Mouse (Mus musculus): ENCODE measurements around the gene Ankrd31. TPM values are rescaled to one million over a fixed set of nuclear protein-coding genes. Genes with fewer than 3 reads are reported as not detected.
"Not testable (repeated sequence)": the region's sequence is repeated elsewhere in the genome, so short reads cannot be mapped to it uniquely, and the experiment has no call there.

Gene Ankrd31
- not detected in 2 replicates for total RNA-seq (2015; ENCODE audit: low replicate concordance)
- total RNA-seq (2017; ENCODE audit: low replicate concordance), result 0.51 TPM in 1 of 2 replicates, not detected in the other

GRCm38 (mm10) chr13:96748109-96748845 lies at the start of gene Ankrd31:
TSS of gene Ankrd31 (plus strand) at chr13:96748272.
- no peak for ATAC-seq (replicated peaks; ENCODE audit: low FRiP score, poor library complexity, severe bottlenecking)

- ATAC-seq (replicated peaks; ENCODE audit: low FRiP score, poor library complexity, severe bottlenecking), result no peak
Measured at GRCm38 (mm10) chr13:96702567-96703278, 45.3 kb upstream of the Ankrd31 start.

- no peak for ATAC-seq (replicated peaks; ENCODE audit: low FRiP score, poor library complexity, severe bottlenecking)
Measured at GRCm38 (mm10) chr13:96709269-96710233, 38.5 kb upstream of the Ankrd31 start.

DNA sequence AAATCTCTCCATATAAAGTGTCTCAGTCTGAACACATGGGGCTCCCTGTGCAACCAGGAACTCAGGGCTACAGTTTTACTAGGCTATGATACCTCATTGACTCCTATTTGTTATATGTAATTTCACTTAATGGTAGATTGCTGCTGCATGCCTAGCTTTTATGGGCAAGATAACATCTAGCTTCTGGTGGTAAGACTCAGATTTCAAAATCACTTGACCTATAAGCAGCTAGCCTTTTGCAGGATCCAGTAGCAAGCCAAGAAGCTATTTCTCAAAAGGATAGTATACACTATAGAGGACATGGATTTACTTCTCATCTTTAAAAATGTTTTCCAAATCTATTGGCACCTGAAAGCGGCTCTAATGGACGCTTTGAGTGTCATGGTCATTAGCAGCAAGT lies 31.8 kb upstream of the Ankrd31 start:
- ATAC-seq (replicated peaks; ENCODE audit: low FRiP score, poor library complexity, severe bottlenecking), result no peak

GRCm38 (mm10) chr13:96717821-96718220 lies 30.3 kb upstream of the Ankrd31 start:
- no peak for ATAC-seq (replicated peaks; ENCODE audit: low FRiP score, poor library complexity, severe bottlenecking)

DNA sequence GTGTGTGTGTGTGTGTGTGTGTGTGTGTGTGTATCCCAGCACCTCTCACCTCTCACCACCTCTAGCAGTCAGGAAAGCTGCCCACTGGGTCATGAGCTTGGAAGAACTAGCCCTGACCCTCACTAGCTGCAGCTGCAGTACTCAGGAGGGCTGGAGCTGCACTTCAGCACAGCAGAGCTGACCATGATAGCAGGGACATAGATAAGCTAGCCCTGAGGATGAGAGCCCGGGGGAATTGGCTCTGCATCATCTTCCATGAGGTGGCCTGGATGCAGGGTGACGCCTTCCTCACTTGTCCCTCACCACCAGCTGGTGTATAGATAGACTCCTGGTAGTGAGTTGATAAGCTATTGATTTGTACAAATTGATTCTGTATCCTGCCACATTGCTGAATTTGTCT lies 28.1 kb upstream of the Ankrd31 start:
- no peak for ATAC-seq (replicated peaks; ENCODE audit: low FRiP score, poor library complexity, severe bottlenecking)

- no peak for ATAC-seq (replicated peaks; ENCODE audit: low FRiP score, poor library complexity, severe bottlenecking)
Measured at GRCm38 (mm10) chr13:96728289-96728688, 19.8 kb upstream of the Ankrd31 start.

DNA sequence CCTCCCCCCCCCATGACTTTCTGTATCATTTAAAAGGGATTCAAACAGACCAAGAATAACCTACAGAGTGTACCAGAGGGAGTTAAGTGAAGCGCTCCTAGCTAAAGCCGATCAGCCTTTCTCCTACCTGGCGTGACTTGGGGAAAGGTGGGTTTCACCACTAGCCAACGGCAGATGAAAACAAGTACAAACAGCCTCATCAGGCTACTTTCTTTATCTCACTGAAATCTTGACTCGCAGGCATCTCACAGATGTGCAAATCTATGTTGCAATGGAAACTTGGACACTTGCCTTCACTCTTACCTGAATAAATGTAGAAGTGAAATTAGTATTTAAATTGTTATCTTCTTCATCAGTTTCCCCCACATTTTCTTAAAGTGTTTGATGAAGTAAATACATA lies 18.9 kb upstream of the Ankrd31 start:
- no peak for ATAC-seq (replicated peaks; ENCODE audit: low FRiP score, poor library complexity, severe bottlenecking)

DNA sequence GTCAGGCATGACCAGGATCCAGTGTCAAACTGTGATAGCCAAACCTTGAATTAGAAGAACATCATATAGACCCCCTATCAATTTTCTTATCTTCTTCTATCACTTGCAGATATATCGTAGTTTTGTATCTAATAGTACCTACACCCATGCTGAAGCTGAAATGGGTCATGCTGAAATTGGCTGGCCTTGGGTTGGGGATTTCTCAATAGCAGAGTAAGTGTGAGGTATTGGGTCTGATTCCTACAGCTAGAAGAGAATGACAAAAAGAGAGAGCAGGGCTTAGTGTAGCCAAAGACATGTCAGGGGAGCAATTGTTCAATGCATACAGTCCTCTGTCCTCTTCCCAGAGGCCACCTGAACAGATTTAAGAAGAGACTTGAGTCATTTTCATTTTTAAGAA lies 18.0 kb upstream of the Ankrd31 start:
- no peak for ATAC-seq (replicated peaks; ENCODE audit: low FRiP score, poor library complexity, severe bottlenecking)

- no peak for ATAC-seq (replicated peaks; ENCODE audit: low FRiP score, poor library complexity, severe bottlenecking)
Measured at GRCm38 (mm10) chr13:96735175-96735574, 12.9 kb upstream of the Ankrd31 start.

DNA sequence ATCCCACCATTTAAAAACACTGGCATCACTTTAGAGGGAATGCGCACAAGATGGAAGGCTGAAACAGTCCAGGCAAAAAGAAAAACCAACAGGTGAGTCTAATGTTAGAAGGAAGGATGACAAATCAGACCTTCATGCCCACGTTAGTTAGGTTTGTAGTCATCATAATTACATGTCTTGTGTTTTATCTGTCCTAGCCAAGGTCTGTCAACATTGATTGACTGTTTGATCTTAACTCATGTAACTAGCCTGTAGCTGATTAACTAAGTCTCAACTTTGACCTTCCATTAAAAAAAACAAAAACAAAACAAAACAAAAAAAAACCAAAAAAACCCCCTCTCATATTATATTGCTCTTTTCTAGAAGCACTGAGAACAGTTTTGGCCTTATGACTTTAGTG lies 7.9 kb upstream of the Ankrd31 start:
- ATAC-seq (replicated peaks; ENCODE audit: low FRiP score, poor library complexity, severe bottlenecking), result no peak

- ATAC-seq (replicated peaks; ENCODE audit: low FRiP score, poor library complexity, severe bottlenecking), result no peak
Measured at GRCm38 (mm10) chr13:96742871-96743270, 5.2 kb upstream of the Ankrd31 start.

DNA sequence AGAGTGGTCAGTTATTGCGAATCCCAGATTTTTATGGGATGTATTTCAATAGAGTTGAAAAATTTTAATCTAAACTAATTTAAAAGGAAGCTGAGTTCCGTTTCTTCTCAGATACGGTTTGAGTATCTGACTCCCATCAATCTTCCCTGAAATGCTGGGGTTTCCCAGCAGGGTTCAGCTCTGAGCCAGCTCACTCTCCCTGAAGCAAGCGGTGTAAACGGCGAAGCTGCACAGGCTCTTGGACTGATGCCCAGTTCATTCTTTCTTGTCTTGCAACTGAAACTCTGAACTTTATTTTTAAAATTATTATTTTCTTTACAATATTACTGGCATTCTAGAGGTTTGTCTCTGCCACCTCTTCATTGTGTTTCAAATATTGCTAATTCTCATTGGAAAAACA lies 2.0 kb upstream of the Ankrd31 start:
- no peak for ATAC-seq (replicated peaks; ENCODE audit: low FRiP score, poor library complexity, severe bottlenecking)

DNA sequence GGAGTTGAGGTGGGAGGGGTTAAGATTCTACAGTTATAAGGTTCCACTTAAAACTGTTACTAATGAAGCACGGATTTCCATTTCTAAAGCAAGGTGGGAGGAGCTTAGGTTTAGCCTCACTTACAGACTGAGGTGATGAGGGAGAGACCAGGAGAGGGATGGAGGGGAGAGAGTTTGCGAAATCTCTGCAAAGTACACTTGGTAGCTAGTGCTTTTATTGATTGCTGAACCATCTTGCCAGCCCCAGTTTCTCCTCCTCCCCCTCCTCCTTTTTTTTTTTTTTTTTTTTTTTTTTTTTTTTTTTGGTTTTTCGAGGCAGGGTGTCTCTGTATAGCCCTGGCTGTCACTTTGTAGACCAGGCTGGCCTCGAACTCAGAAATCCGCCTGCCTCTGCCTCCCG lies 1.8 kb downstream of the Ankrd31 start:
- ATAC-seq (replicated peaks; ENCODE audit: low FRiP score, poor library complexity, severe bottlenecking), result no peak

GRCm38 (mm10) chr13:96760848-96761247 lies 12.8 kb downstream of the Ankrd31 start:
- 0 out of 2 replicates have a peak, but pooled peaks have one; percentile 39 for ATAC-seq (replicated peaks; ENCODE audit: low FRiP score, poor library complexity, severe bottlenecking)

DNA sequence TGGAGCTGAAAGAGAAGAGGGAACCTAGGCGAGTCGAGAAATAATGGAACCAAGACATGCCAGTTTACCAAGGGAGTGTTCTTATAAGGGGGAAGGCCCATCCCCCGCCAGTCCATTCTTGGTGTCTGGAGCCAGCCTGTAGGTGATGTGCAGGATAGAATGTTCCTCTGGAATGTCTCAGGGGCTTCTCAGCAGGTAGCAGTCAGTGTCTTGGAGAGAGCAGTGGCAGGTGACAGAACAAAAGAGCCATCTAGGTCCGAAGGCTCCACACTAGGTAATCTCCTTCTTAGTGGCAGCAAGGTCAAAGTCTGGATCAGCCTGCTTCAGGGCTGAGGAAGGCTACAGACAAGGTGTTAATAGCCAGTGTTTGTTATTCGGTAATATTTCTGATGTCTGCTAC lies 38.0 kb downstream of the Ankrd31 start:
- not testable (repeated sequence) for ATAC-seq (replicated peaks; ENCODE audit: low FRiP score, poor library complexity, severe bottlenecking)

DNA sequence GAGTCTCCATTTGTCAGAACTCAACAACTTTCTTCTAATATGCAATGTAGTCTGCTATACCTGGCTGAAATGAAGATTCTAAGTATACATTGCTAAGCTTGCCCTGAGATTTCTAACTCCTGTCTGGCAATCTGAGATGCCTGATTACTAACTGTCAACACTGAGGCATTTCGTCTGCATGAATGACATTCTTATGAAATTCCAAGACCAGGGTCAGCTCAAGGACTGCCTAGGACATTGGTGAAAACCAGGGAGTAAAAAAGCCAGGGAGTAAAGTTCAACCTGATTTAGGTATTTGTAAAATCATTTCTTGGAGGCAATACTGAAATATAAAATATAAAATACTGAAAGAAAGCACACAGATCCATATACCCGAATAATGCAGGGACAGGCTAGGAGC lies 45.4 kb downstream of the Ankrd31 start:
- ATAC-seq (replicated peaks; ENCODE audit: low FRiP score, poor library complexity, severe bottlenecking), result no peak

- no peak for ATAC-seq (replicated peaks; ENCODE audit: low FRiP score, poor library complexity, severe bottlenecking)
Measured at GRCm38 (mm10) chr13:96795301-96795700, 47.2 kb downstream of the Ankrd31 start.

GRCm38 (mm10) chr13:96797500-96797899 lies 49.4 kb downstream of the Ankrd31 start:
- ATAC-seq (replicated peaks; ENCODE audit: low FRiP score, poor library complexity, severe bottlenecking), result no peak

GRCm38 (mm10) chr13:96849752-96850151 lies 101.7 kb downstream of the Ankrd31 start:
- ATAC-seq (replicated peaks; ENCODE audit: low FRiP score, poor library complexity, severe bottlenecking), result no peak
